Mouse (Mus musculus) T-helper 2 cell (primary cell): ENCODE measurements at regions not wholly inside any gene's neighbourhood (a gene's known extent, or its start where the extent isn't known, plus 50 kb on each side); places are given as distances from the start of the nearest gene placed in this dataset.

Source experiments
- in situ Hi-C: fragments of 300-600 bp; cut with MboI, MseI; formaldehyde crosslinking; loops from one replicate; pipeline ENCODE4 v1.15.1; 2025; ENCODE audit warnings: high pct_unique_total_duplicates

- in situ Hi-C loops: no loop called here
These were observed 185.5 kb upstream of the Rnd3 start for GRCm38 (mm10) chr2:51334437-51334836.

- in situ Hi-C loops: no loop called here
These were observed 178.2 kb upstream of the Rnd3 start for GRCm38 (mm10) chr2:51327081-51327480.

- in situ Hi-C loops: no loop called here
These were observed 172.8 kb upstream of the Rnd3 start for GRCm38 (mm10) chr2:51321676-51322075.

- in situ Hi-C loops: no loop called here
These were observed 167.5 kb upstream of the Rnd3 start for GRCm38 (mm10) chr2:51316452-51316851.

GRCm38 (mm10) chr2:51313414-51313813, 164.5 kb upstream of the Rnd3 start:
- in situ Hi-C loops: no loop called here

- in situ Hi-C loops: no loop called here
These were observed 157.3 kb upstream of the Rnd3 start for GRCm38 (mm10) chr2:51306257-51306656.

GRCm38 (mm10) chr2:51305411-51305810, 156.5 kb upstream of the Rnd3 start:
- in situ Hi-C loops: no loop called here

- in situ Hi-C loops: no loop called here
These were observed 155.8 kb upstream of the Rnd3 start for GRCm38 (mm10) chr2:51304694-51305093.

GRCm38 (mm10) chr2:51290659-51291260, 141.8 kb upstream of the Rnd3 start:
- in situ Hi-C loops: no loop called here

- in situ Hi-C loops: no loop called here
These were observed 139.8 kb upstream of the Rnd3 start for GRCm38 (mm10) chr2:51288678-51289077.

- in situ Hi-C loops: no loop called here
These were observed 136.7 kb upstream of the Rnd3 start for GRCm38 (mm10) chr2:51285632-51286031.

- in situ Hi-C loops: no loop called here
These were observed 135.9 kb upstream of the Rnd3 start for GRCm38 (mm10) chr2:51284781-51285225.

- in situ Hi-C loops: no loop called here
These were observed 130.6 kb upstream of the Rnd3 start for GRCm38 (mm10) chr2:51279396-51280045.

- in situ Hi-C loops: no loop called here
These were observed 129.9 kb upstream of the Rnd3 start for GRCm38 (mm10) chr2:51278824-51279223.

- in situ Hi-C loops: no loop called here
These were observed 129.4 kb upstream of the Rnd3 start for GRCm38 (mm10) chr2:51278356-51278755.

- in situ Hi-C loops: no loop called here
These were observed 127.7 kb upstream of the Rnd3 start for GRCm38 (mm10) chr2:51276591-51276990.

GRCm38 (mm10) chr2:51273300-51273699, 124.4 kb upstream of the Rnd3 start:
- in situ Hi-C loops: no loop called here

GRCm38 (mm10) chr2:51268532-51268931, 119.6 kb upstream of the Rnd3 start:
- in situ Hi-C loops: no loop called here

- in situ Hi-C loops: no loop called here
These were observed 118.8 kb upstream of the Rnd3 start for GRCm38 (mm10) chr2:51267662-51268061.

GRCm38 (mm10) chr2:51262506-51262905, 113.6 kb upstream of the Rnd3 start:
- in situ Hi-C loops: no loop called here

- in situ Hi-C loops: no loop called here
These were observed 101.9 kb upstream of the Rnd3 start for GRCm38 (mm10) chr2:51250798-51251197.

GRCm38 (mm10) chr2:51241573-51241972, 92.7 kb upstream of the Rnd3 start:
- in situ Hi-C loops: no loop called here

- in situ Hi-C loops: loop anchor here (10.0 kb wide), 1 partner anchor 1195 kb away; no protein-coding TSS in a partner anchor
These were observed 91.1 kb upstream of the Rnd3 start for GRCm38 (mm10) chr2:51240000-51240399.
